Comparison of ENCODE assay signal across 1 mouse cellular context in the genomic region with DNA sequence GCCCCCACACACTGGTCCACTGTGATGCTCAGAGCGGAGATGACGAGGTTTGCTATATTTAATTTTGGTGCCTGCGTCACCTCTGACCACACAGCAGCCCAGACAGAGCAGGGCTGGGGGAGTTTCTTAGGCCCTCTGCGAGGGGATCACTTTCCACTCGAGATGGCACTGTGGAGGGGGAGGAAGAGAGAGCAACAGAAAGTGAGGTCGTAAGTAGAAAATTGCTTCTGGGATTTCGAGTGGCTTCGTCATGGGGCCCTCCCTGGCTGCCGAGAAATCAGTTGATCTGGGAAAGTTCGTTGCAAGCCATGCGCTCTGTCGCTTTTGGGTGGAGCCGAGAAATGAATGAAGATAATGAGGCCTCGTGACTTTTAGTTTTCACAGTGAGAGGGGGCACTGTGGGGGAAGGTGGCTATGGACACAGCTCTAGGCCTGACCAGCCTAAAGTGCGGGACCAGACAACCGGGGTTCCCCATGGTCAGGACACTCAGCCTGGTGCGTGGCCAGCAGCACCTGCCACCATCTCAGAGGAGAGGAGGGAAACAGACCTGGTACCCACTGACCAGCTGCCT.
TF ChIP-seq lines count a peak whose summit lies in the region.

No protein-coding gene starts in this region.

TF ChIP-seq in MEL, 35 proteins besides CTCF, POLR2A, EP300 and RAD21:
- TF ChIP-seq SIN3A (IDR thresholded peaks at IDR 0.05; ENCODE audit: low read length) (peak; percentile 73), TBP (IDR thresholded peaks at IDR 0.05; ENCODE audit: low read depth, low read length) (peak; percentile 81), MAX (IDR thresholded peaks at IDR 0.05; ENCODE audit: low read length) (peak; percentile 98), NRF1 (IDR thresholded peaks at IDR 0.05; ENCODE audit: insufficient read depth, low read depth, low read length, poor library complexity, severe bottlenecking) (peak; percentile 75), POLR2AphosphoS2 (IDR thresholded peaks at IDR 0.05; ENCODE audit: low read length) (no peak; the same call in 1 of the 2 replicates), HCFC1 (IDR thresholded peaks at IDR 0.05; ENCODE audit: low read depth, low read length) (peak; percentile 55; the same call in 1 of the 2 replicates), MYB (IDR thresholded peaks at IDR 0.05; ENCODE audit: low read depth, low read length) (peak; percentile 97), ETS1 (IDR thresholded peaks at IDR 0.05; ENCODE audit: low read depth, low read length) (peak; percentile 92), NELFE (IDR thresholded peaks at IDR 0.05; ENCODE audit: low read depth, low read length) (peak; percentile 40), TAL1 (IDR thresholded peaks at IDR 0.05; ENCODE audit: low read length) (no peak), KAT2A (conservative IDR thresholded peaks at IDR 0.05; ENCODE audit: low read depth, low read length) (no peak; the same call in 1 of the 2 replicates), TCF12 (IDR thresholded peaks at IDR 0.05; ENCODE audit: low read depth, low read length) (peak; percentile 85), GATA1 (IDR thresholded peaks at IDR 0.05; ENCODE audit: low read depth, low read length) (peak; percentile 84), SMC3 (IDR thresholded peaks at IDR 0.05; ENCODE audit: low read depth, low read length) (no peak), GABPA (IDR thresholded peaks at IDR 0.05; ENCODE audit: low read depth, low read length) (no peak), ZMIZ1 (IDR thresholded peaks at IDR 0.05; ENCODE audit: low read depth, low read length) (no peak), MAFK (IDR thresholded peaks at IDR 0.05; ENCODE audit: borderline replicate concordance, low read depth, low read length) (no peak), USF1 (IDR thresholded peaks at IDR 0.05; ENCODE audit: low read depth, low read length) (peak; percentile 93), UBTF (IDR thresholded peaks at IDR 0.05; ENCODE audit: borderline replicate concordance, insufficient read depth, low read depth, low read length) (no peak), JUND (IDR thresholded peaks at IDR 0.05; ENCODE audit: low read depth, low read length) (no peak), ZKSCAN1 (IDR thresholded peaks at IDR 0.05; ENCODE audit: low read depth, low read length) (no peak), MXI1 (IDR thresholded peaks at IDR 0.05; ENCODE audit: low read depth, low read length) (peak; percentile 66; the same call in 1 of the 2 replicates), CHD1 (IDR thresholded peaks at IDR 0.05; ENCODE audit: low read depth, low read length) (no peak), CHD2 (IDR thresholded peaks at IDR 0.05; ENCODE audit: low read length) (no peak), MYC (IDR thresholded peaks at IDR 0.05; ENCODE audit: low read depth, low read length) (peak; percentile 93), POLR2AphosphoS5 (IDR thresholded peaks at IDR 0.05; ENCODE audit: borderline replicate concordance, low read depth, low read length) (peak; percentile 66; the same call in 1 of the 2 replicates), E2F4 (IDR thresholded peaks at IDR 0.05; ENCODE audit: borderline replicate concordance, low read depth, low read length) (no peak), ELF1 (IDR thresholded peaks at IDR 0.05; ENCODE audit: low read depth, low read length) (no peak), ZNF384 (IDR thresholded peaks at IDR 0.05; ENCODE audit: low read depth, low read length) (no peak), ZC3H11A (IDR thresholded peaks at IDR 0.05; ENCODE audit: low read depth, low read length) (no peak), USF2 (IDR thresholded peaks at IDR 0.05; ENCODE audit: borderline replicate concordance in 1 of 2, insufficient read depth in 1 of 2, low read depth in 1 of 2, low read length in 2 of 2) (peak in 1 of 2 experiments; percentile 64; a peak in 2 of 4 replicates), BHLHE40 (IDR thresholded peaks at IDR 0.05; ENCODE audit: borderline replicate concordance, low read depth, low read length) (0 out of 2 replicates have a peak, but pooled peaks have one; percentile 57), RCOR1 (IDR thresholded peaks at IDR 0.05; ENCODE audit: low read depth, low read length) (peak; percentile 57; the same call in 1 of the 2 replicates), MEF2A (IDR thresholded peaks at IDR 0.05; ENCODE audit: extremely low read depth, insufficient replicate concordance, low read depth, low read length, poor library complexity, severe bottlenecking) (no peak), MAZ (IDR thresholded peaks at IDR 0.05; ENCODE audit: low read depth, low read length) (peak; percentile 76)
TF ChIP-seq in MEL: peak in this region for 18.
